Mouse (Mus musculus) spleen, adult 2 months (tissue): ENCODE measurements around the gene Jpt1.

ENCODE experiments used
- CTCF ChIP-seq: fragments of 200-500 bp; IDR thresholded peaks from 2 replicates; pipeline ENCODE4 v1.5.1; 2011; ENCODE audit warnings: mild to moderate bottlenecking, inconsistent platforms; ENCODE audit not compliant: insufficient read depth, insufficient read length, insufficient replicate concordance; ENCODE audit errors: extremely low read depth
- POLR2A ChIP-seq: fragments of 200-500 bp; IDR thresholded peaks from 2 replicates; pipeline ENCODE4 v1.6.1; 2011; ENCODE audit warnings: low read depth, low read length, inconsistent platforms

DNA sequence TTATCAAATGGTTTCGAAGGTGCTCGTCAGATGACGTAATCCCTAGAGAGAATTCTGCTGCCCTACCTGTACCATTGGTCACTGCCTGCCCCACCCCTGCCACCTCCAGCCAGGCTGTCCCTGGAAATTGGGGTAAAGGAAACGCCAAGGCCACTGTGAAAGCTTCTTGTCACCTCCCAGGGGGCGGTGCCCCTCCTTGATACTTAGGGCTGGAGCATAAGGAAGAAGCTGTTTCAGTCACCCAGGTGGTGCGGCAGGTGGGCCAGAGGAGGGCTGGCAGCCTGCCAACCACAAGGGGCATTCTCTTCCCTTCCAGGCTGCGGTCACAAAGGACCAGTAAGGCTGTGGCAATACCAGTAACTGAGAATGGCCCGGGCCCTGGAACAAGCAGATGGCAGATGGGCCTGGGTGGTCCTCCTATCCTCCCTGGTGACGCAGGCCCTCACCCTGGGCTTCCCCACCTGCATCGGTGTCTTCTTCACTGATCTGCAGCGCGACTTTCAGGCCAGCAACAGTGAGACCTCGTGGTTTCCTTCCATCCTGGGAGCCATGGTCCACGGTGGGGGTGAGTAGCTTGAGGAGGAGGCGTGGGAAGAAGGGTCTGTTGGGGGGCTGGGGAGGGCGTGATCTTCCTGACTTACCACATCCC, 51.8 kb downstream of the Jpt1 start, which contains the start of gene Slc16a5:
- no peak for TF ChIP-seq CTCF
- TF ChIP-seq POLR2A: no peak
